Mouse (Mus musculus) C2C12 (cell line): ENCODE results near the gene Itpkb. TPM values are rescaled to one million over a fixed set of nuclear protein-coding genes. Genes with fewer than 3 reads are reported as not detected.

ENCODE experiments used
- H3K27me3 ChIP-seq: one replicate; pipeline ENCODE4 v1.6.1; 2011; ENCODE audit not compliant: control insufficient read depth, insufficient read depth, insufficient read length
- H3K36me3 ChIP-seq: one replicate; pipeline ENCODE4 v1.6.1; 2011; ENCODE audit not compliant: control insufficient read depth, insufficient read depth
- H3K4me3 ChIP-seq: one replicate; pipeline ENCODE4 v1.5.1; 2011; ENCODE audit warnings: mild to moderate bottlenecking, control low read depth; ENCODE audit not compliant: poor library complexity, insufficient read depth, severe bottlenecking
- H3K79me2 ChIP-seq: one replicate; pipeline ENCODE4 v1.6.1; 2011; ENCODE audit not compliant: control insufficient read depth, insufficient read depth
- H3K79me3 ChIP-seq: one replicate; pipeline ENCODE4 v1.6.1; 2011; ENCODE audit warnings: low read depth, control low read depth
- H3ac ChIP-seq: one replicate; pipeline ENCODE3; 2011; ENCODE audit warnings: low read depth; ENCODE audit not compliant: control insufficient read depth, insufficient read length
- CEBPB ChIP-seq: IDR thresholded peaks from one replicate; pipeline ENCODE4 v1.6.1; 2011; ENCODE audit warnings: low read depth, mild to moderate bottlenecking, control low read depth, moderate library complexity
- CTCF ChIP-seq: IDR thresholded peaks from one replicate; pipeline ENCODE4 v1.5.1; 2011; ENCODE audit not compliant: control insufficient read depth, insufficient read depth, insufficient read length
- FOSL1 ChIP-seq: IDR thresholded peaks from one replicate; pipeline ENCODE4 v1.8.0; 2011; ENCODE audit warnings: mild to moderate bottlenecking, low read length; ENCODE audit not compliant: poor library complexity, insufficient read depth, severe bottlenecking
- MAX ChIP-seq: IDR thresholded peaks from one replicate; pipeline ENCODE4 v1.6.1; 2011; ENCODE audit warnings: mild to moderate bottlenecking, control low read depth
- MYOD1 ChIP-seq: IDR thresholded peaks from one replicate; pipeline ENCODE4 v1.6.1; 2011; ENCODE audit warnings: low read depth; ENCODE audit not compliant: control insufficient read depth, insufficient read length
- MYOG ChIP-seq: IDR thresholded peaks from one replicate; pipeline ENCODE4 v1.6.1; 2011; ENCODE audit not compliant: control insufficient read depth, insufficient read length; ENCODE audit errors: extremely low read depth
- USF1 ChIP-seq: IDR thresholded peaks from one replicate; pipeline ENCODE4 v1.6.1; 2011; ENCODE audit warnings: low read depth, mild to moderate bottlenecking, control low read depth, moderate library complexity
- polyA plus RNA-seq: library from polyadenylated mRNA; unstranded; fragments of >200 nt; fragmentation: generic; extraction: Trizol; gene quantifications from one replicate; pipeline ENCODE4 v1.2.1, GENCODE M21; 2012; ENCODE audit warnings: missing spikeins

Itpkb gene
- polyA plus RNA-seq, 1 experiment, result 1.1 TPM

GRCm38 (mm10) chr1:180288872-180289468, 41.3 kb upstream of the Itpkb start:
- Histone ChIP-seq H3K79me3 (no peaks in the 10 kb centered on the region), H3ac (no peak overlapping the region), H3K4me3 (no peak overlapping the region), H3K79me2 (no peaks in the 10 kb centered on the region), H3K36me3 (no peaks in the 10 kb centered on the region), H3K27me3 (no peaks in the 10 kb centered on the region)
- TF ChIP-seq FOSL1 (no peak), MYOD1 (no peak), USF1 (no peak), CEBPB (no peak), CTCF (no peak), MYOG (no peak), MAX (no peak)

GRCm38 (mm10) chr1:180289788-180290187, 40.5 kb upstream of the Itpkb start:
- Histone ChIP-seq H3K79me2 (no peaks in the 10 kb centered on the region), H3ac (no peak overlapping the region), H3K27me3 (no peaks in the 10 kb centered on the region), H3K79me3 (no peaks in the 10 kb centered on the region), H3K36me3 (no peaks in the 10 kb centered on the region), H3K4me3 (no peak overlapping the region)
- TF ChIP-seq CEBPB, result no peak

- H3K27me3 ChIP-seq, result no peaks in the 10 kb centered on the region
- H3K36me3 ChIP-seq, result no peaks in the 10 kb centered on the region
- no peaks in the 10 kb centered on the region for H3K79me3 ChIP-seq
- H3K4me3 ChIP-seq, result no peak overlapping the region
- H3ac ChIP-seq, result no peak overlapping the region
- TF ChIP-seq FOSL1 (no peak), MYOD1 (no peak), CTCF (no peak), MAX (no peak), USF1 (no peak), MYOG (no peak), CEBPB (no peak)
- no peaks in the 10 kb centered on the region for H3K79me2 ChIP-seq
Measured at GRCm38 (mm10) chr1:180290358-180290757, 39.9 kb upstream of the Itpkb start.

GRCm38 (mm10) chr1:180296088-180296487, 34.2 kb upstream of the Itpkb start:
- Histone ChIP-seq H3K79me3 (no peaks in the 10 kb centered on the region), H3K79me2 (no peaks in the 10 kb centered on the region), H3K27me3 (no peaks in the 10 kb centered on the region), H3K36me3 (no peaks in the 10 kb centered on the region), H3K4me3 (no peak overlapping the region), H3ac (no peak overlapping the region)
- TF ChIP-seq MAX (no peak), MYOG (no peak), USF1 (no peak), FOSL1 (no peak), MYOD1 (no peak), CEBPB (no peak), CTCF (no peak)

GRCm38 (mm10) chr1:180299697-180300096, 30.6 kb upstream of the Itpkb start:
- Histone ChIP-seq H3K79me2 (no peaks in the 10 kb centered on the region), H3ac (no peak overlapping the region), H3K4me3 (no peak overlapping the region), H3K36me3 (no peaks in the 10 kb centered on the region), H3K79me3 (no peaks in the 10 kb centered on the region), H3K27me3 (no peaks in the 10 kb centered on the region)
- TF ChIP-seq MYOD1 (no peak), FOSL1 (no peak), CEBPB (no peak)

GRCm38 (mm10) chr1:180300292-180300691, 30.0 kb upstream of the Itpkb start:
- no peaks in the 10 kb centered on the region for H3K79me2 ChIP-seq
- no peak overlapping the region for H3K4me3 ChIP-seq
- no peak overlapping the region for H3ac ChIP-seq
- no peaks in the 10 kb centered on the region for H3K27me3 ChIP-seq
- no peak for TF ChIP-seq MAX
- TF ChIP-seq FOSL1, result no peak
- no peak for TF ChIP-seq CTCF
- no peak for TF ChIP-seq MYOG
- no peak for TF ChIP-seq CEBPB
- no peak for TF ChIP-seq USF1
- no peak for TF ChIP-seq MYOD1
- H3K79me3 ChIP-seq, result no peaks in the 10 kb centered on the region
- H3K36me3 ChIP-seq, result no peaks in the 10 kb centered on the region
